Mouse (Mus musculus): ENCODE data around the gene Foxp1.

The Foxp1 gene

GRCm38 (mm10) chr6:99263061-99263885 is 259.2 kb downstream of the Foxp1 start:
- WGBS: 56% methylated on average over 12 of the region's 12 CpGs

GRCm38 (mm10) chr6:99261737-99262130 is 260.8 kb downstream of the Foxp1 start:
- 74% methylated on average over 4 of the region's 4 CpGs for WGBS

GRCm38 (mm10) chr6:99260941-99261736 is 261.4 kb downstream of the Foxp1 start:
- WGBS: 72% methylated on average over 11 of the region's 11 CpGs

- 84% methylated on average over 5 of the region's 5 CpGs for WGBS
Measured at GRCm38 (mm10) chr6:99258346-99258745, 264.2 kb downstream of the Foxp1 start.

- WGBS: 84% methylated on average over 2 of the region's 2 CpGs
Measured at GRCm38 (mm10) chr6:99257676-99258075, 264.8 kb downstream of the Foxp1 start.

- WGBS: 83% methylated on average over 8 of the region's 8 CpGs
Measured at GRCm38 (mm10) chr6:99253331-99253730, 269.2 kb downstream of the Foxp1 start.

GRCm38 (mm10) chr6:99252816-99253215 is 269.7 kb downstream of the Foxp1 start:
- WGBS: 79% methylated on average over 5 of the region's 5 CpGs

DNA sequence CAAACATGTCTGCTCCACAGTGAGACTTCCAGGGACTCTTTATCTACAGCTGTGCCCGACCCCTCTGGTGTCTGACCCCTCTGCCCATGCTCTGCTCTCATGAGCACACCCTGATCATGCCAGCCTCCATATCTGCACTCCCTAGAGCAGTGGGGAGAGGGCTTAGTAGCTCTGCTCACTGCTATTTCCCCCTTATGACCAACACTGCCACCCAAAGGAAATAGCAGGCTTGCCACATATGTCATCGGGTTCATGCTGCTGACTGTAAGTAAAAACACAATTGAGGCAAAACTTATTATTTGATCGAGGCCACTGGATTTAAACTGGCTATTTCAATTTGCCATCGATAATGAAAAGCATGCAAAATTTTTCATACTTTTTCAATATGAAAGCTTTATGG is 270.6 kb downstream of the Foxp1 start:
- 87% methylated on average over 4 of the region's 4 CpGs for WGBS

GRCm38 (mm10) chr6:99251222-99251621 is 271.3 kb downstream of the Foxp1 start:
- WGBS: 85% methylated on average over 3 of the region's 3 CpGs

- 58% methylated on average over 5 of the region's 5 CpGs for WGBS
Measured at GRCm38 (mm10) chr6:99249496-99250030, 273.0 kb downstream of the Foxp1 start.

- WGBS: 88% methylated on average over 8 of the region's 8 CpGs
Measured at GRCm38 (mm10) chr6:99248396-99248795, 274.1 kb downstream of the Foxp1 start.

DNA sequence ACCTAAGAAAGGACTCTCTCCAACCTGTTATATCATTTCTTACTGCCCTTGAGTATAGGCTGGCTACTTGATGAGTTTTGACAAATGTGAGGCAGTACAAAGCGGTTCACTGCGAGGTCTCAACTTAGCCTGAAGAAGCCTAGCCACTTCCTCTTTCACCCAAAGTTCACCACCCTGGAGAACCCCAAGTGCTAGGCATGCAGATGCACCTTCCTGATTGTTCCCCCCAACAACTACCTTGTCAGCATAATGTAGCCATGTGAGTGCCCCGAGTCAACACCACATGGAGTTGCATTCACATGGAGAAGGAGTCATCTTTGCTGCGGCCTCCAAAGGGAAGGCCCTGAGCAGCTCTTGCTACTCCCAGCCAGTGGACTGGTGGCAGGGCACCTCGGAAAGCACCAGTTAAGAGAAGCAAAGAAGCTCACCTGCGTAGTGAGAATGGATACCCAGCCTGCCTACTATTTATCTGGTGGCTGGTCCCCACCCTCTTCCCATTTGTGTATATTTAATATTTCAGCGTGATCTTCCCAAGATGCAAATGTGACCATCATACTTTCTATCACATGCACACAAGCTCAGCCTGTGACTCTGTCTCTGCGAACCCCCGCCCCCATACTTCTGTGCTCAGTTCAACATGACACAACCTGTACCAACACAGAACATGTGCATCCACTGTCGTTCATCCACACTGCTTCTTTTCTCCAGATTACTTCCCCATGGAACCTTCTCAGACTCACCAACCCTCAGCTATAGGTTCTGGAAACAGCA is 280.7 kb downstream of the Foxp1 start:
- 89% methylated on average over 10 of the region's 10 CpGs for WGBS

DNA sequence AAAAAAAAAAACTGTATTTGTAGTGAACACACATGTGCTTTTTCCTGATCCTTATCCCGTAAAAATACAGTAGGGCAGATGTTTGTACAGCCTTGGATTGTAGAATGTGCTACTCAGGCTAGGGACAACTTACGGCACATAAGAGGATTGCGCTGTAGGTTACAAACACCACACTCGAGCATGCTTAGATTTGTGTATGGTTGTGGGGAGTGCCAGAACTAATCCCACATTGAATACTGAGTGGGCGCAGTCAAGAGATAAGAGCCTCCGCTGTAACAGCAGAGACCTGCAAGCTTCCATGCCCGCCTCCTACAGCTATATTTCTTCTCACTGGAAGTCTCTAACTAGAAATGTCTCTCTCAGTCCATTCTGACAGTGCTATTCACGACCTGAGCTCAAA is 286.9 kb downstream of the Foxp1 start:
- WGBS: 58% methylated on average over 8 of the region's 8 CpGs

DNA sequence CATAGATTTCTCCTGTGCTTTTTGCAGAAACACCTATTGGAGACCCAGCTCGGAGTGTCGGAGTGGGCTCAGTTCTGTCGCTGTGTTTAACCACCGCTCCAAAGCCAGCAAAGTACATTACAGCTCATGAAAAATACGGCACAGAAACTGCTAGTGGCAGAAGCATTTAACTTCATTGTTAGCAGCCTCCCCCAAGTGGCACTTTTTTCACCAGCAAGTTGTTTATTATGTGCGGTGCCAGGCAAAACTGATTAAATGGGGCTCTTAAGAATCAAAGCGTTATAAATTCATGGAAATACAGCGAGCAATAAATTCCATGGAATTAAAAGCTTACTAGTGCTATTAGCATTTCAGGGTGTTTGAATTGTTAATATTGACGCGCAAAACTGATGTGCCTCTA is 289.1 kb downstream of the Foxp1 start:
- WGBS: 63% methylated on average over 10 of the region's 10 CpGs

GRCm38 (mm10) chr6:99228336-99228870 is 294.1 kb downstream of the Foxp1 start:
- 65% methylated on average over 6 of the region's 6 CpGs for WGBS

DNA sequence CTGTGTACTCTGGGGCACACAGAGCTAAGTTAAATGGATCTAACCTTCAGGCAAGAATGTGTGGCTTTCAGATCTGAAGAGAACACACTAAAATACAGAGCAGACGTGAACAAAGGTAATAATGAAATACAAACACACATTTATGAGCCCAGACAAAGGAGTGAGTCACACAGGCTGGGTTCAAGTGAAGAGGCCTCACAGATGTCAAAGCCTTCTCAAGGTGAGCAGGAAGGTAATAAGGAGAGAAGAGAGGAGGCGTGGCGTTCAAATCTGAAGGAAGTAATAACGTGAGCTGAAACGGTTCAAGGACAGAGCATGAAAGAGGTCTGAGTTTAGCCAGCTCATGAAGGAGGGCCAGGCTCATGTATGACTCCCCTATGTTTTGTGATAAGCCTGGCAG is 301.4 kb downstream of the Foxp1 start:
- WGBS: 88% methylated on average over 5 of the region's 5 CpGs

DNA sequence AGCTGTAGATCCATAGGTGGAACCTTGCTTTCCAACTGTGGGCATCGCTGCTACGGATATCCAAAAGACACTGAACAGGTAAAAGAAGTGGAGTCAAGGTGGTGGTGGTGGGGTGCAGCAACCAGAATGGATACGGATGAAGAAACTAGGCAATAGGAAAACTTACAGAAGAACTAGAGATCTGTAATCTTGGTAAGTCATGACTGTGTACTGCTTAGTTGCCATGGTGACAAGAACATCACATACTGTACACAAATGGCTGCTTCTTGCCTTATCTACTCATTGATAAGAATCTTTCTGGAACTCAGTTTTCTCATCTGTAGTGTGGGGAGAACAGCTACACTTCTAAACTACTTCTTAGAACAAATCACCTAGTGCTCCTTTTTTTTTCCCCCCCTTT is 302.0 kb downstream of the Foxp1 start:
- 90% methylated on average over 3 of the region's 3 CpGs for WGBS

DNA sequence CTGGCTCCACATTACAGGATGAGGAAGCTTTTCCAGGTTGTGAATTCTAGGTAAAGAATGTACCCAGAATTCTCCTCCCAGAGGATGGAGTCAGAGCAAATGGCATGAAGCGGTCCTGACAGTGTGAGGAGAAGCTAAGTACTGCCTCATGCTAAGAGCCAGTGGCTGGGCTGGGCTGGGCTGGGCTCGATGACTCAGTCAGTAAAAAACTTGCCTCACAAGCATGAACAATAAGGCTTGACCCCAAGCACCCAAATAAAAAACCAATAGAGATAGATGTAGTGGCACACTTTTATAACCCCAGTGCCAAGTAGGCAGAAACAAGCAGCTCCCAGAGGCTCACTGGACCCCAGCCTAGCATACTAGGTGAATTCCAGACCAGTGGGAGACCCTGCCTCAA is 304.7 kb downstream of the Foxp1 start:
- 86% methylated on average over 2 of the region's 2 CpGs for WGBS

DNA sequence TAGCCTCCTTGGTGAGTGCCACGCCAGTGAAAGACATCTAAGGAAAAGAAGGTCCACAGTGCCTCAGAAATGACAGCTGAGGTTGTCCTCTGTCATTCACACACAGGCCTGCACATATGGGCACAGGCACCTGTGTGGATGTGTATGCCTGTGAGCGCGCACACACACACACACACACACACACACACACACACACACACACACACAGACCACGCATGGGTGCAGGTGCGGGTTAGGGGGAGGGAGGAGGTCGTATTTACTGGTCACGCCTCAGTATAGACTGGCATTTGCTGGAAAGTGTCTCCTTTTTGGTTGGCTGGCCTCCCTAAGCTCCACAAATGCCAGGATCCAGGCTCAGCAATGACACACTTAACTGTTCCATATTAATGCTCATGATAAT is 305.4 kb downstream of the Foxp1 start:
- WGBS: 82% methylated on average over 7 of the region's 7 CpGs

GRCm38 (mm10) chr6:99212461-99212860 is 310.1 kb downstream of the Foxp1 start:
- 89% methylated on average over 4 of the region's 4 CpGs for WGBS

DNA sequence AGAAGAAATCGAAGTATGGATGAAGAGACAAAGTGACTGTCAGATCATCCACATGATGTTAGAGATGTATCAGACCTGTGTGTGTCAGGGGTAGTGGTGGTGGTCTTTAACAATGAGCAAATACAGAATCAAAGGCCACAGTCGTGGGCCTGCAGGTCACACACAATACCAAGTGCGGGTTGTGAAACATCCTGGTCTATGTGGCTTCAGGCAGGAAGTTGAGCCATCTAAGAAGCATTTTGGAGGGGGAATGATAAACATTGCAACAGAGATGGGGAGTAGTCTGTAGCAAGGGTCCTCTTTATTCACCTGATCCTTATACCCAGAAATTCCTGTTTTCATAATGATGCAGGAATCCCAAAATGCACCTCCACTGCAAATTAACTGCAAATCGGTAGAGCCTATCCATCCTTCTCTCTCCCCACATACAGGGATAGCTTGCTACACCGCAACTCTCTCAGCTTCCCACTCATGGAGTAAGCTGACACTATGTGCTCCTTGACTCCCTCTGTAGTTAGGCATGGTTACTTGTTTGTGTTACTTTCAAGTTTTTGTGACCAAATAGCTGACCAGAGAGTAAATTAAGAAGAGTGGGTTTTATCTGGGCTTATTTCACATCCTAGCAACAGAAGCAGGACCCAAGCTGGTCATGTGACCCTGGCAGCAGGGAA is 310.7 kb downstream of the Foxp1 start:
- 78% methylated on average over 5 of the region's 5 CpGs for WGBS
